ENCODE assay signal across 12 mouse cellular contexts in genomic region chr6:115856361-115856745, GRCm38 (mm10). TPM values are rescaled to one million over a fixed set of nuclear protein-coding genes. Genes with fewer than 3 reads are reported as not detected.
DNase-seq lines count a peak whose midpoint lies in the region; ATAC-seq and TF ChIP-seq lines count a peak whose summit lies in the region.
"Had no signal": no experiment of that assay in that cellular context is flagged by ENCODE, and none has a peak within 500 bp of the region (broad histone marks: within the 10 kb centered on the region; RNA-seq: fewer than 3 reads in every experiment).

No protein-coding gene starts in this region.

- DNase-seq in kidney, adult 18-20 months: peak; percentile 42
- no peak for DNase-seq in kidney, postnatal 4 days
- peak; percentile 33 for DNase-seq in right cerebral cortex, adult 18-20 months
- DNase-seq in right cerebral cortex, postnatal 4 days: no peak
- peak; percentile 27 for DNase-seq in stomach, postnatal 0 days (ENCODE audit: low spot score)
- no peak for DNase-seq in gastrocnemius, postnatal 25 days
- DNase-seq: right cerebral cortex, postnatal 14 days had no signal

- TF ChIP-seq CTCF in stomach, postnatal 0 days (IDR thresholded peaks at IDR 0.05; ENCODE audit: low read depth): 0 out of 2 replicates have a peak, but pooled peaks have one; percentile 7

- no peak overlapping the region for H3K4me2 ChIP-seq in intestine, embryonic 15.5 days (replicated peaks)
- H3K4me2 ChIP-seq in stomach, postnatal 0 days (replicated peaks; ENCODE audit: low read depth): no peak overlapping the region
- H3K4me2 ChIP-seq: hindbrain, embryonic 13.5 days; liver, embryonic 11.5 days had no signal

- no peak for TF ChIP-seq EP300 in stomach, postnatal 0 days (optimal IDR thresholded peaks at IDR 0.05)

- H3K4me1 ChIP-seq in intestine, embryonic 15.5 days (replicated peaks): peaks cover 27% of the 10 kb centered on the region
- no peaks in the 10 kb centered on the region; the same call in 1 of the 2 replicates for H3K4me1 ChIP-seq in stomach, postnatal 0 days (replicated peaks; ENCODE audit: control insufficient read depth, insufficient read depth)

- no peak overlapping the region for H3K4me3 ChIP-seq in intestine, embryonic 15.5 days (replicated peaks)
- no peak overlapping the region for H3K4me3 ChIP-seq in stomach, postnatal 0 days (ENCODE audit: low read depth, low read length)
- H3K4me3 ChIP-seq: forebrain, embryonic 10.5 days; hindbrain, embryonic 13.5 days had no signal

- no peak overlapping the region for H3K9ac ChIP-seq in intestine, embryonic 15.5 days
- H3K9ac ChIP-seq in stomach, postnatal 0 days (ENCODE audit: low read length): no peak overlapping the region
- H3K9ac ChIP-seq: hindbrain, embryonic 13.5 days had no signal

- H3K36me3 ChIP-seq in intestine, embryonic 15.5 days: no peaks in the 10 kb centered on the region
- H3K36me3 ChIP-seq in stomach, postnatal 0 days (ENCODE audit: control insufficient read depth, insufficient read depth, low read length): no peaks in the 10 kb centered on the region
- H3K36me3 ChIP-seq: forebrain, embryonic 10.5 days; hindbrain, embryonic 13.5 days had no signal

- H3K9me3 ChIP-seq in intestine, embryonic 15.5 days: no peaks in the 10 kb centered on the region
- H3K9me3 ChIP-seq in stomach, postnatal 0 days (ENCODE audit: control insufficient read depth, low read length): no peaks in the 10 kb centered on the region
- H3K9me3 ChIP-seq: forebrain, embryonic 10.5 days; hindbrain, embryonic 13.5 days had no signal

- 43% methylated on average over 4 of the region's 4 CpGs for WGBS in intestine, embryonic 15.5 days
- 45% methylated on average over 4 of the region's 4 CpGs for WGBS in stomach, postnatal 0 days

- ATAC-seq in intestine, embryonic 15.5 days: no peak
- ATAC-seq in stomach, postnatal 0 days (ENCODE audit: low FRiP score, low TSS enrichment): no peak
- no peak for ATAC-seq in inflammation-experienced regulatory T-cells, adult 6 months

- peak overlapping the region; percentile 28; the same call in 1 of the 2 replicates for H3K27ac ChIP-seq in intestine, embryonic 15.5 days
- H3K27ac ChIP-seq in stomach, postnatal 0 days (replicated peaks): peak overlapping the region; percentile 58
- H3K27ac ChIP-seq: forebrain, embryonic 10.5 days; hindbrain, embryonic 13.5 days had no signal

- no peaks in the 10 kb centered on the region for H3K27me3 ChIP-seq in intestine, embryonic 15.5 days (replicated peaks)
- no peaks in the 10 kb centered on the region for H3K27me3 ChIP-seq in stomach, postnatal 0 days (ENCODE audit: control insufficient read depth, insufficient read depth, low read length)
- H3K27me3 ChIP-seq: hindbrain, embryonic 13.5 days had no signal

RNA-seq across cellular contexts. Expression of gene Ift122, which starts 3.1 kb away (rescaled TPM):
- polyA plus RNA-seq in intestine, embryonic 15.5 days (2015; fragmentation: Nextera tagmentation; extraction: Ambion mirVana): 13.8 and 14.2 TPM in 2 replicates
- 4.9 and 5.3 TPM in 2 replicates for polyA plus RNA-seq in stomach, postnatal 0 days (2015; fragmentation: Nextera tagmentation; extraction: Ambion mirVana)
- 1 to 10 TPM; 1.3 to 2.0 (median 1.6) TPM for polyA plus RNA-seq in inflammation-experienced regulatory T-cells, adult 6 months (2017; shearing (Covaris generic))
- total RNA-seq in gastrocnemius, postnatal 25 days (2021): 1 to 10 TPM; 5.3 to 7.6 TPM

RNA-seq across cellular contexts. Expression of gene Mbd4, which starts 3.2 kb away (rescaled TPM):
- polyA plus RNA-seq in intestine, embryonic 15.5 days (2015; fragmentation: Nextera tagmentation; extraction: Ambion mirVana): 14.5 and 14.6 TPM in 2 replicates
- polyA plus RNA-seq in stomach, postnatal 0 days (2015; fragmentation: Nextera tagmentation; extraction: Ambion mirVana): 4.1 and 4.8 TPM in 2 replicates
- 10 to 100 TPM in 1 of 3 experiments, 1 to 10 TPM in 2; 8.6 to 12.8 (median 8.9) TPM for polyA plus RNA-seq in inflammation-experienced regulatory T-cells, adult 6 months (2017; shearing (Covaris generic))
- under 1 TPM; 0.82 to 0.94 TPM for total RNA-seq in gastrocnemius, postnatal 25 days (2021)

RNA-seq across cellular contexts. Expression of gene Efcab12, which starts 18.1 kb away (rescaled TPM):
- polyA plus RNA-seq in intestine, embryonic 15.5 days (2015; fragmentation: Nextera tagmentation; extraction: Ambion mirVana): 0.42 and 0.49 TPM in 2 replicates
- polyA plus RNA-seq in stomach, postnatal 0 days (2015; fragmentation: Nextera tagmentation; extraction: Ambion mirVana): 0.17 and 0.29 TPM in 2 replicates
- under 1 TPM in 2 of 3 experiments, not detected in 1; 0.31 to 0.47 TPM for polyA plus RNA-seq in inflammation-experienced regulatory T-cells, adult 6 months (2017; shearing (Covaris generic))
- total RNA-seq in gastrocnemius, postnatal 25 days (2021): under 1 TPM in 1 of 2 experiments, not detected in 1; 0.24 TPM

RNA-seq across cellular contexts. Expression of gene Rpl32, which starts 47.8 kb away (rescaled TPM):
- polyA plus RNA-seq in intestine, embryonic 15.5 days (2015; fragmentation: Nextera tagmentation; extraction: Ambion mirVana): 2,172 and 2,428 TPM in 2 replicates
- 2,380 and 2,431 TPM in 2 replicates for polyA plus RNA-seq in stomach, postnatal 0 days (2015; fragmentation: Nextera tagmentation; extraction: Ambion mirVana)
- 1,000 to 10,000 TPM; 4,797 to 7,885 (median 7,790) TPM for polyA plus RNA-seq in inflammation-experienced regulatory T-cells, adult 6 months (2017; shearing (Covaris generic))
- 100 to 1,000 TPM; 536 to 577 TPM for total RNA-seq in gastrocnemius, postnatal 25 days (2021)

Comparison
In these comparisons a context has a peak if more than half of its experiments do, and no peak if none do; other contexts are left out.
1. DNase-seq: peak in kidney, adult 18-20 months (single experiment), right cerebral cortex, adult 18-20 months (single experiment) and stomach, postnatal 0 days (single experiment); none in kidney, postnatal 4 days (0 of 2), right cerebral cortex, postnatal 4 days (single experiment) and gastrocnemius, postnatal 25 days (single experiment).